Mouse (Mus musculus): ENCODE results near the gene Nrxn3.

DNA sequence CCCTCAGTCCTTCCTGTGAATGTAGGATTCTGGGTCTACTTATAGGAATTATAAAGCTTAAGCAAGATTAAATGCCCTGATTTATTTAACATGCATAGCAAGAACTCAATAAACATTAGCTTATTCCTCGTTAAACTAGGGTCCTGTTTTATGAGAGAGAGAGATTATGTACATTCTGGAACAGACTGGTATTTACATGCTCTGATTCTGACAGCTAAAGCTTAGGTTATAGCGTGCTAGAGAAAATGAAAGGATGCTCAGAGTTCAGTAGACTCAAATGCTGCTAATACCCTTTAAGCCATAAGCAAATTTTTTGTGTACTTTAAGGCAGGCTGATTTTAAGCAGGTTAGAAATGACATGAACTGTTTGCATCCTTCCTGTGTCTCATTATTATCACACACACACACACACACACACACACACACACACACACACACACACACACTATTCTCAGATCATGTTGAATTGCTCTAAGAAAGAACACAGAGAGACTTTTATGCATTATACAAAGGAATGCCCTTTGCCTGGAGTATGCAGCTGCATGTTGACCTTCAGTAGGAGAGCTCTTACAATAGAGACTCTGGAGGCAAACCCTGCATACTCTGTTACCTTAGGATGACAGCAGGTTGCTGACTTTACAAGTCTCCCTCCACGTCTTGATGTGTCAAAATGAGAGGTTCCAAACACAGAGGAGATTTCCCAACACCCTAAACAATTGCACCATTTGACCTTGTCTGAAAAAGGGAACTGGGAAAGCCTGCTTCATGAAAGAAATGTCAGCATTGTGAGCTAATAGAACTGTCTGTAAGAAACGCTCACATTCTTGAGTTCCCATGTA is 568.3 kb downstream of the Nrxn3 start:
- no peak for TF ChIP-seq POLR2A (IDR thresholded peaks at IDR 0.05; ENCODE audit: borderline replicate concordance, control insufficient read depth, low read depth, low read length)
- no peak for TF ChIP-seq CTCF (IDR thresholded peaks at IDR 0.05; ENCODE audit: control insufficient read depth, insufficient read depth, low read length)
